Mouse (Mus musculus) liver, embryonic 16.5 days (tissue): ENCODE data around the gene Oog2. TPM values are rescaled to one million over a fixed set of nuclear protein-coding genes. Genes with fewer than 3 reads are reported as not detected.
"Not testable (repeated sequence)": the region's sequence is repeated elsewhere in the genome, so short reads cannot be mapped to it uniquely, and the experiment has no call there.

ENCODE experiments used
- ATAC-seq: fragments of 200-750 bp; cut with Nextera tagmentation; 2 replicates; pipeline ENCODE4 v1.8.0; 2017; ENCODE audit warnings: low read depth, mild to moderate bottlenecking, moderate number of reproducible peaks, moderate library complexity
- H3K27ac ChIP-seq: fragments of 300-500 bp; sonication (generic); 2 replicates; pipeline ENCODE4 v1.5.1; 2014; ENCODE audit warnings: mild to moderate bottlenecking, low read length
- H3K27me3 ChIP-seq: fragments of 300-500 bp; sonication (generic); 2 replicates; pipeline ENCODE4 v1.6.1; 2014; ENCODE audit warnings: low read depth, low read length, mixed read lengths; ENCODE audit not compliant: control insufficient read depth, insufficient read depth
- H3K36me3 ChIP-seq: fragments of 300-500 bp; sonication (generic); 2 replicates; pipeline ENCODE4 v1.6.1; 2014; ENCODE audit warnings: mild to moderate bottlenecking; ENCODE audit not compliant: control insufficient read depth, insufficient read depth
- H3K4me1 ChIP-seq: fragments of 300-500 bp; sonication (generic); 2 replicates; pipeline ENCODE4 v1.6.1; 2014; ENCODE audit warnings: low read depth, low read length, mixed read lengths; ENCODE audit not compliant: control insufficient read depth
- H3K4me2 ChIP-seq: fragments of 300-500 bp; sonication (generic); 2 replicates; pipeline ENCODE4 v1.6.1; 2014; ENCODE audit warnings: low read depth, low read length, mixed read lengths
- H3K4me3 ChIP-seq: fragments of 300-500 bp; sonication (generic); 2 replicates; pipeline ENCODE4 v1.5.1; 2014; ENCODE audit warnings: low read depth, mild to moderate bottlenecking, low read length
- H3K9ac ChIP-seq: fragments of 300-500 bp; sonication (generic); 2 replicates; pipeline ENCODE4 v1.6.1; 2014; ENCODE audit warnings: low read depth, low read length
- H3K9me3 ChIP-seq: fragments of 300-500 bp; sonication (generic); replicated peaks from 2 replicates; pipeline ENCODE4 v1.6.1; 2016; ENCODE audit warnings: low read length; ENCODE audit not compliant: control insufficient read depth
- WGBS: fragments of 180-500 bp; shearing (Covaris S2); extraction: QIAGEN DNeasy Blood & Tissue Kit; methylation state at CpG from one replicate; pipeline ENCODE4 v1.1.7; 2014; ENCODE audit not compliant: insufficient replicate concordance; 5-methylcytosine and 5-hydroxymethylcytosine counted together
- polyA plus RNA-seq: library from polyadenylated mRNA; unstranded; fragments of >200 nt; fragmentation: Nextera tagmentation; extraction: Ambion mirVana; gene quantifications from 2 replicates; pipeline ENCODE4 v1.2.1, GENCODE M21; 2015

Gene Oog2
- not detected in 2 replicates for polyA plus RNA-seq

DNA sequence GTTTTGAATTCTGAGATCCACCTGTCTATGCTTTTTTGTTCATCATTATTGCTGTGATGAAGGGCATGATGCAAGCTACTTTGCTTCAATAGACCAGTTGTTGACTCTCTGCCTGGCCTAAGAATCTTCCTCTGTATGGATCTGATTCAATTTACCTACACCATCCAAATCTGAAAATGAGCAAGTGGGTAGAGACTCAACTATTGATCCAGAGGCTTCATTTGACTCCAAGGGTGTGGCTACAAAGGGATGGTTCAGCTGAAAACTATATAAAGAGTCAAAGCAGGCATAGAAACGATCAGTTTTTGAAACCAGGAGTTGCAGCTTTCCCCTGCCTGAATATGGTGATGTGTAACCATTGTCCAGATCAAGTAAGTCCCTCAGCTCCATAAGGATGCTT is at the start of gene Oog2:
TSS of gene Oog2 (plus strand) at position 301 of the 400 bp plus-strand sequence.
- Histone ChIP-seq H3K36me3 (no peaks in the 10 kb centered on the region), H3K4me2 (no peak within 1 kb of the TSS), H3K27ac (no peak within 1 kb of the TSS), H3K4me3 (no peak within 1 kb of the TSS), H3K9me3 (no peaks in the 10 kb centered on the region), H3K27me3 (no peaks in the 10 kb centered on the region), H3K4me1 (no peaks in the 10 kb centered on the region), H3K9ac (no peak within 1 kb of the TSS)
- 12% methylated on average over 1 of the region's 1 CpGs for WGBS
- ATAC-seq: no peak

DNA sequence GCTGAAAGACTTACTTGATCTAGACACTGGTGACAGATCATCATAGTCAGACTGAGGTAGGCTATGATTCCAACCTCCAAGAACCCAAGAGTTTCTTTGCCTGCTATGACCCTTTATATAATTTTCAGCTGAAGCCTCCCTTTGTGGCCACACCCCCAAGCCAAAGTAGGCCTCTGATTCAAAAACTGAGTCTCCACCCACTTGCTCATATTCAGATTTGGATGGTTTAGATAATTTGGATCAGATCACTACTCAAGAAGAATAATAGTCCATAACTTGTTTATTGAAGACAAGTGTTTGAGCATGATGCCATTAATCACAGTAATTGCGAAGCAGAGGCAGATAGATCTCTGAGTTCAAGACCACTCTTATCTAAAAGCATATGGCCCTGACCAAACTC is 28.0 kb upstream of the Oog2 start, which contains the start of gene Oog3:
TSS of gene Oog3 (minus strand) at position 101 of the 400 bp plus-strand sequence.
- H3K4me3 ChIP-seq: no peak within 1 kb of the TSS
- WGBS: 57% methylated on average over 1 of the region's 1 CpGs

DNA sequence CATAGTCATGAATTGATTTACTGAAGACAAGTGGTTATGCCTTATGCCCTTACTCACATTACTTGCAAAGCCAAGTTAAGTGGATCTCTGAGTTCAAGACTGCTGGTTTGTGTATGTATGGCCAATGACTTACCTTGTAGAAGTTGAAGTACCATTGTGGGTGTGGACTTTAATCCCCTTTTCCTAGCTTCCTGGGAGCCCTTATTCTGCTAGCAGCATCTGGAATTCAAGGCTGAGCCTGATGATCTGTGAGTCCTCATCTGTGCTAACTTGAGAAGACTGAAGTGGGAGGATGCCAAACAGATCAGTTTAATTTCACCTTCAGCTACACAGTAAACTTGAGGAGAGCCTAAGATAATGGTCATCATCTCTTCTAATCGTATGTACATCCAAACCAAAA is 22.7 kb downstream of the Oog2 start, which contains the start of gene C87977:
TSS of gene C87977 (minus strand) at position 101 of the 400 bp plus-strand sequence.
- ATAC-seq: not testable (repeated sequence)
- WGBS: 68% methylated on average over 1 of the region's 1 CpGs

More for the DNA sequence above, 28.0 kb upstream of the Oog2 start, which contains the start of gene Oog3:
- H3K4me1 ChIP-seq: no peaks in the 10 kb centered on the region
- no peak for ATAC-seq
- H3K4me2 ChIP-seq: no peak within 1 kb of the TSS
- H3K9me3 ChIP-seq: no peaks in the 10 kb centered on the region
- H3K9ac ChIP-seq: no peak within 1 kb of the TSS
- no peaks in the 10 kb centered on the region for H3K36me3 ChIP-seq
- H3K27me3 ChIP-seq: no peaks in the 10 kb centered on the region
- no peak within 1 kb of the TSS for H3K27ac ChIP-seq

More for the DNA sequence above, 22.7 kb downstream of the Oog2 start, which contains the start of gene C87977:
- H3K27ac ChIP-seq, H3K27me3 ChIP-seq, H3K9ac ChIP-seq, H3K4me1 ChIP-seq, H3K9me3 ChIP-seq, H3K4me2 ChIP-seq, H3K36me3 ChIP-seq, H3K4me3 ChIP-seq: not testable (repeated sequence)

Other genes starting within 250 kb of the Oog2 start
- gene Pramef25, start 239.7 kb upstream of the Oog2 start, polyA plus RNA-seq: not detected in 2 replicates
- gene Gm13101, start 223.8 kb upstream of the Oog2 start, polyA plus RNA-seq: not detected in 2 replicates
- not detected in 2 replicates for gene Pramef17, start 196.3 kb upstream of the Oog2 start, polyA plus RNA-seq
- not detected in 2 replicates for gene Pramel4, start 131.6 kb upstream of the Oog2 start, polyA plus RNA-seq
- gene Gm13102, start 84.2 kb upstream of the Oog2 start, polyA plus RNA-seq: not detected in 2 replicates
- not detected in 2 replicates for gene Oog3, start 28.1 kb upstream of the Oog2 start, polyA plus RNA-seq
- gene C87977, start 22.6 kb downstream of the Oog2 start, polyA plus RNA-seq: not detected in 2 replicates
- gene Pramel5, start 89.8 kb downstream of the Oog2 start, polyA plus RNA-seq: not detected in 2 replicates
- gene Gm13128, start 139.5 kb downstream of the Oog2 start, polyA plus RNA-seq: not detected in 2 replicates
- gene Gm13119, start 167.2 kb downstream of the Oog2 start, polyA plus RNA-seq: not detected in 2 replicates
- gene Pramef20, start 187.2 kb downstream of the Oog2 start, polyA plus RNA-seq: not detected in 2 replicates
- not detected in 2 replicates for gene Pramef12, start 217.7 kb downstream of the Oog2 start, polyA plus RNA-seq
- gene 1700012P22Rik, start 248.1 kb downstream of the Oog2 start, polyA plus RNA-seq: not detected in 2 replicates